Mouse (Mus musculus) right cerebral cortex, postnatal 36 days (tissue): ENCODE results near the gene Asap3.

Experiments used
- DNase-seq, 2 experiments: peaks; one replicate each; pipeline ENCODE4 v3.0.0; 2022; ENCODE audit warnings: low spot score in 2 of 2, mixed read lengths in 1 of 2

Asap3 gene

DNA sequence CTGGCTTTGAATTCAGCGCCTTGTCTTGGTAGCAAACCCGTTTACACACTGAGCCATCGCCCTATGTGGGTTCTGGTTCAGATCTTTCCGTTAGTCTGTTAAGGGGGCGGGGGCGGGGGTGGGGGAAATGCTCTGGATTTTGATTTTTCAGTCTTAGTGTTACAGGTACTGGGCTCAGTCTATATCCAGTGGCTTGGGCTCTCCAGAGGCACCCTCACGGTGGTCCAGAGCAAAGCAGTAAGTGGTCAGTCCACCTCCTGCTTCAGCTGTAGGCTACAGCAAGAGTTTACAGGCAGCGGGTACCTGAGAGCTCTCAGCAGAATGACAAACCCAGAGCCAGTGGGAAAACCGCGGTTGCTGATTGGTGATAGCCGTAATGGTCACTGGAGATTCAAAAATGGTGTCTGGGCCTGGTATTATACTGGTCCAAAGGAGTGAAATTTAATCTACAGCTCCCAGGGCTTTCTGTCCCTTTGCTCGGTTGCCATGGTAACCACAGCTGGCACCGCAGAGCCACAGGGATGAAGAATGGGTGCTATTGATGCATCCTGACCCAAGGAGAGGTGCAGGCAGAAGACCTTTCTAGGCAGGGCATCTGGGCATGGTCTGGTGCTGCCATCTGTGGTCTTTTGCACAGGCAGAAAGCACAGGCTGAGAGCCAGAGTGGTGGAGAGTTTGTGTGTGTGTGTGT, 17.5 kb downstream of the Asap3 start:
- no peak for DNase-seq

DNA sequence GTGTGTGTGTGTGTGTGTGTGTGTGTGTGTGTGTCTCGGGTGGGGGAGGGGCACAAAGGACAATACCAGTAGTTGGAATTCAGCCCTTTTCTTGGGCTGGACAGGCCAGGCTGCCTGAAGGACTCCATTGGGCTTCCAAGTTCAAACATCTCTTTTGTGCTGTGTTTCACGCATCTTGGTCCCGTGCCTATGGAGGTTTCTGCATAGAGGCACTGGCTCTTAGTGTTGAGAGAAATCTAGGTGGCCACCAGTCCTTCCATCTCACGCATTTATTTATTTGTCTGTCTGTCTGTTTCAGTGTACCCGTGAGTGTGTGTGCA, 18.0 kb downstream of the Asap3 start:
- no peak for DNase-seq

DNA sequence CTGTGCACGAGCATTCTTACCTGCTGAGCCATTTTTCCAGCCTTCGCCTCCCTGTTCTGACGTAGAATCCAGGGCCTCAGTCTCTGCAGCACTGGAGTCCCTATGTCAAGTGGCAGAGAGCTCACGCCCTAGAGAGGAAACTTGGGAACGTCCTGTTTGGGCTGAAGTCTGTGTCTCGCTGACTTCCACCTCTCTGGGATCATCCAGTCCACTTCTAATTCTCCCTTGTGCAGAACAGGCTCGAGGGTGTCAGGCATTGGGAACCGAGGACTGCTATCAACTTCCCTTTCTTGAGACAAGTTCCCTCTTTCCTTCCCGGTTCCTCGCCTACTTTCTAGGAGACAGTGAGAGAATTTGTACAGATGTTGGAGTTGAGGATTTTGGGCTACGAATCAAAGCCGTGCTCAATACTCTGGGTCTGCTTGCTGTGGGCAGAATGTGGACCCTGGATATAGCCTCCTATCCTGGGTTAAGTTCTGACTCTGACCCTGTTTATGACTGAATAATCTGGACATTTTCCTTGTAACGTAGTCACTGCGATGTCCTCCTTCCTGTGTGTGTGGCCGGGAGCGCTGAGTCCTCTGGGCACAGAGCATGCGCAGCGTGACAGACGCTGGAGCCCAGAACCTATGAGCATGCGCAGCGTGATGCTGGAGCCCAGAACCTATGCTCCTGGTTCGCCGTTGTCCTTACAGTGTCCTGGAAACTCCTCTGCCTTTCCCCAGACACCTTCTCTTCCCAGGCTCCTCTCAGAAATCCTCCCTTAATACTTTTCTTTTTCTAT, 18.7 kb downstream of the Asap3 start:
- no peak for DNase-seq

DNA sequence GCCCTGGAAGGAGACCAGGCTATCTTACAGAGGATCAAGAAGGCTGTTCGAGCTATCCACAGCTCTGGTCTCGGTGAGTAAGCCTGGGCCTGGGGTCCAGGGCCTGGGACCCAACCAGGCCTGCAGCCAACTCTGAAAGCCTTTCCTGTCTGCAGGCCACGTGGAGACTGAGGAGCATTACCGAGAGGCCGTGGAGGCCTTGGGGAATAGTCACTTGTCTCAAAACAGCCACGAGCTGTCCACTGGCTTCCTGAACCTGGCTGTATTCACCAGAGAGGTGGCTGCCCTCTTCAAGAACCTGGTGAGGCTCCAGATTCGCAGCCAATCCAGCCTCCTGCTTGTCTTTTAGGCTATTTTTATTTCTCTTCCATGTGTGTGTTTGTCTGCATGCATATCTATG, 21.2 kb downstream of the Asap3 start:
- DNase-seq: no peak

DNA sequence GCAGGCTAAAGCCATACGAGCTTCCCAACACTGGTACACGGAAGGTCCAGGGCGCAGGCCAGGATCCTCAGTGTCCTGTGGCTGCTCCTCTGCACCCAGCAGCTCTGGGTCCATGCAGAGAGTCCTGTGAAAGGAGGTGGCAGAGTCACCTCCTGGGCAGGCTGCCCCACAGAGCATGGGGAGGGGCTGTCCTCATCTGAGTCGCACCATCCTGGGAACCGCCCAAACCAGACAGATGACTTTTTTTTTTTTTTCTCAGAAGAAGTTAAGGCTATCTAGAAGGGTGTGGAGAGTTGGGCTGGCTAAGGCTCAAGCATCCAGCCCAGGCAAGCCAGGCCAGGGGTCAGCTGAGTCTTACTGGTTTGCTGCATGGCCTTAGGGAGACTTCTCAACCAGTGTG, 22.5 kb downstream of the Asap3 start:
- DNase-seq: no peak

DNA sequence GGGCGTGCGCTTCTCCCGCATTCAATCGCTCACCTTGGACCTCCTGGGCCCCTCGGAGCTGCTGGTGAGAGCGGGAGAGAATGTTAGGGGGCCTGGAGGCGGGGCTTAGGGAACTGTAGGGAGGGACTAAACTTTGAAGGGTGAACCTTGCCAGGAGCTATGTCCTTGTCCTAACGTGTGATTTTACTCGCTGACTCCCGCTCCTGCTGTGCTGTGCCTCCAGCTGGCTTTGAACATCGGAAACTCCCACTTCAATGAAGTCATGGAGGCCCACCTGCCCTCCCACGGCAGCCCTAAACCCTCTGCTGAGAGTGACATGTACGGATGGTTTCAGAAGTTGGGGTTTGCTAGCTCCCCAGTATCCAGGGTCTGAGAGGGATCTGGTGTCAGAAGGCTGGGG, 32.5 kb downstream of the Asap3 start:
- no peak for DNase-seq

DNA sequence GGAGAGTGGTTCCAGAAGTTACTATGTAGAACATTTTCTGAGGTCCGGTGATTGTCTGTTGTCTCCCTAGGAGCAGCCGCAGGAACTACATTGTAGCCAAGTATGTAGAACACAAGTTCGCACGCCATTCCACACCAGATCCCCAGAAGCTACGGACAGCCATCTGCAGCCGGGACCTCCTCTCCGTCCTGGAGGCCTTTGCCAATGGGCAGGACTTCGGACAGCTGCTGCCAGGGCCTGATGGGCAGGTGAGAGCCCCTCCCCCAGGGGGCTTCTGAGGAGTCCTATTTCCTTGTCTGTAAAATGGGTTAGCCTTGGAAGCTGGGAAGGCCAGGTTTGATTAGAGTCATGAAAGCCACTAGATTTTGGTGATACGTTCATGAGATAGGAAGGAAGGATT, 32.9 kb downstream of the Asap3 start:
- DNase-seq: no peak

DNA sequence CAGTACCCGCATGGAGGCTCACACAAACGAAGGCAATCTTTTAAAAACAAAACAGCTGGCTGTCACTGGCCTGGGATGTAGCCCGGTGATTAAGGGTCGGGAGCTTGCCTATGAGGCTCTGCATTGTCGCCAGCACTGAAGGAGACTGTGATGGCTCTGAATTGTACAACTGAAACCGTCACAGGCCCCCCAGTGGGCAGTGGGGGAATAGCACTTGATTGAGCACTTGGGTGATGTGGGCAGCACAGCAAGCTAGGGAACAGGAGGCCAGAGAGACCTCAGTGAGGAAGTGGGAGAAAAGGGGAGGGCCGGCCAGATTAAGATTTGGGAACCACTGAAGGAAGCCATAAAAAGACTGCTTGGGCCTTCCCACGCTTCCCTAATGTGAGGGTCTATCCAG, 33.5 kb downstream of the Asap3 start:
- peak; percentile 59 to 65 for DNase-seq

DNA sequence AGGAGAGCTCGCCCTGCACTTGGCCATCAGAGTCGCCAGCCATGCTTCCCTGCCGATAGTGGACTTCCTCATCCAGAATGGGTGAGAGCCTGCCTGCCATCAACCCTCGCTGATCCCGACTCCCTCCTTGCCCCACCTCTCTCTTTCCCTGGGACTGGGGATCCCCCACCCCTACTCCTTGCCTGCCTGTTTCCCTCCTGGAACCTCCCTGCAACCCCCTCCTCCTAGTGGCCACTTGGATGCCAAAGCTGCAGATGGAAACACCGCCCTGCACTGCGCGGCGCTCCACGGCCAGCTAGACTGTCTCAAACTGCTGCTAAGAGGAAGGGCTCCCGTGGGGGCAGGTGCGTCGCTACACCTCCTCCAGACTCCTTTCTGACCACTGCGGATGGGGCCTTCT, 34.0 kb downstream of the Asap3 start:
- DNase-seq: no peak

DNA sequence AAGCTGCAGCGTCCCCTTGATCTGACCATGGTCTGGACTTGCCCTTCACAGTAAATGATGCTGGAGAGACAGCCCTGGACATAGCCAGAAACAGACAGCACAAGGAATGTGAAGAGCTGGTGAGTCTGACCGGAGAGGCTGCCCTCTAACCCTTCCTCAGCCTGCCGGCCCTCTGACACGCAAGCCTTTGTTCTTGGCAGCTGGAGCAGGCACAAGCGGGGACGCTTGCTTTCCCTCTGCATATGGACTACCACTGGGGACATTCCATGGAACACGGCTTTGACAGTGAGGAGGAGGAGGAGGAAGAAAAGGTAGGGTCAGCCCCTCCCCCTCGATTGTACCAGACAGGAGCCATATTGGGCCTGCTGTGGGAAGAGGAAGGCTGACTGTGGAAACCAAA, 34.8 kb downstream of the Asap3 start:
- no peak for DNase-seq

DNA sequence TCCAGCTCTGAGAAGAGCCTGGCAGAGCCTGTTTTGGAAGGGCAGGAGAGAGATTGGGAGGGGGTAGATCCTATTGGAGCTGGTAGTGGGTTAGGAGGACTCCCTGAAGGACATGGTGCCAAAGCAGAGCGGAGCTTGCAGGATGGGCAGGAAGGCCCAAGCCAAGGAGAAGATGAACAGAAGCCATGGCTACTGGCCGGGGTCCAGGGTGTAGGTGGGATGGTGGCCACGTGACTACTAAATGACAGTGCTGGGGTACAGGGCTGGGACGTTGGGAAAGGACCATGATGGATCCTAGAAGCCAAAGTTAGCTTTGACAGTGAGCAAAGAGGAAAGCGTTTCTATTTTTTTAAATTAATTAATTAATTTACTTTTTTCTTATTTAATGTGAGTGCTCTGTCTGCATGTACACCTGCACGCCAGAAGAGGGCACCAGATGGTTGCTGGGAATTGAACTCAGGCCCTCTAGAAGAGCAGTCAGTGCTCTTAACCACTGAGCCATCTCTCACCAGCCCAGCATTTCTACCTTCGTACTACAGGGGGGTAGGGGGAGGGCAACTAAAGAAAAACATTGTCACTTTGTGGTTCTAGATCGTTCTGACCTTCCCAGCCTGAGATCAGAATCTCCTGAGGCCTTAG, 36.0 kb downstream of the Asap3 start:
- DNase-seq: no peak

DNA sequence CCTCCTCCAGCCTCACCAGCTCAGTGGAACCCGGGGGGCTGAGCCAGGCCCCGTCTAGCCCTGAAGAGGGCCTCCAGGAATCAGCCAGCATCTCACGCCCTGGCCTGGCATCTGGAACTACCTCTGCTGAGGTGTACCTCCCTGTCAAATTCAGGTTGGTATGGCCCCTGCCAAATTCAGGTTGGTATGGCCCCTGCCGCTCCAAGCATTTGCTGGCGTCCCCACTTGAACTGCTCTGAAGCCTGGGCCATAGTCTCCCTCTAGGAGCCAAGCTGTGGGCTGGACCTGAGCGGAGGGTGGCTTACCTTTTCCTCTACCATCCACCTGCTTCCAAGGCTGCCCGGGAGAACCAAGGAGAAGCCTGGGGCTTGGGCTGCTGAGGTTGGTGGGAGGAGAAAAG, 36.6 kb downstream of the Asap3 start:
- DNase-seq: no peak

DNA sequence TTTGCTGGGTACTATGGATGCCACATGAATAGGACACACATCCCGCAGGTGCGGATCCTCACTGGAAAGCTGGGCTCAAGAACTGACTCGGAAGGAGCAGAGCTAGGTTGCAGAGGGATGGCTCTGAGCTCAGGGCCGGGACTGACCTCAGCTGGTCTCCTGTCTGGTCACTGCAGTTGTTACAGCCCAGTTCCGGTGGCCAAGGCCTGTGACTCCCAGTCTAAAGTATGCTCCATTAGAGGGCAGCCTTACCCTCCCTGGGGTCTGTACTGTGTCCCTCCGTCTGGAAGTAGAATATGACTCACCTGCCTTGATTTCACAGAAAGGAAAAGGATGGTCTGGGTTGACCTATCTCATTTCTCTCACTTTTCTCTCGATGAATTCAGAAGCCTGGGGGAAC, 38.0 kb downstream of the Asap3 start:
- DNase-seq: no peak

DNA sequence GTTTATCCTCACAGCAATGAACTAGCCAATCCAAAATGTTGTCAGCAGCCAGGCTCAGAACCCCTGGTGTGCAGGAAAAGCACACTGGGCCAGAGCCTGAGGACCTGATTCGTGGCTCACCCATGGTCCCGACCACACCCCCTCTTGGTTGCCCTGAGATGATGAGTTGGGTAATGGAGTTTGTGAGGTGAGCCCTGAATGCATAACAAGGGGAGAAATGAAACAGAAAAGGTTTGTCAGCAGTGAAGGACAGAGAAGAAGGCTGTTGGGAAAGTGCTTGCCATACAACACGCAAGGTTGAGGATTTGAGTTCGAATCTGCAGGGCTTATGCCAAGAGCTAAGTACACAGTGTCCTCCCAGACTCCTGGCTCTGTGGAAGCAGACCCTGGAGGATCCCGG, 39.5 kb downstream of the Asap3 start:
- DNase-seq: no peak

DNA sequence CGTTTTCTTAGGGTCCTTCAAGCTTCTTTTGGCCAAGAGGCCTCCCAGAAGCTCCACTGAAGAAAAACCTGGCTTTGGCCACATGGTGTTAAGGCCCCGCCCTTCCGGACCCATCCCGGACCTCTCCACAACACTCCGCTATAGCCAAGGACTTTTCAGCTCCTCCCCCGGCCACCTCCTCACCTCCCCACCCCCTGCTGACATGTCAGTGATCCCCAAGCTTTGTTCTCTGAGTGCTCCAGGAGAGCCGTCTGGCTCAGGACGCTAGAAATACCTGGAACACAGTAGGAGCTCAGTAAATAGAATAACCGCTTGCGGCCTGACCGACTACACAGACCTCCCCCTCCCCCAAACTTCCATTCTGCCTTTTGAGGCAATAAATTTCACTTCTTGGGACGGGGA, 40.4 kb downstream of the Asap3 start:
- no peak for DNase-seq

DNA sequence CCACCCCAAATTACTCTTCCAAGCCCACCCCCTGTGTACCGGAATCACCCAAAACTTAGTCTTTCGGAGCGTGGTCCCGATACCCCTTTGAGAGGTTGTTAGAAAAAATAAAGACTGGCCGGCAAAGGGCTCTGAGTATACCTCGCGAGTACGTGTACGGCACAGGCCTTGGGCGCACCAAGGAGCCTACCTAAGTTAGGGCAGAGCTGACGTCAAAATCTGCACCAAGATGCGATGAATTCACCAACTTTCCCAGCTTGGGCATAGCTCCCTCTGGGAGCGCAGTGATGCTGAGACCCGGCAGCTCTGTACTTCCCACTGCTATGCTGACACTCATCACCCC, 41.2 kb downstream of the Asap3 start:
- no peak for DNase-seq

DNA sequence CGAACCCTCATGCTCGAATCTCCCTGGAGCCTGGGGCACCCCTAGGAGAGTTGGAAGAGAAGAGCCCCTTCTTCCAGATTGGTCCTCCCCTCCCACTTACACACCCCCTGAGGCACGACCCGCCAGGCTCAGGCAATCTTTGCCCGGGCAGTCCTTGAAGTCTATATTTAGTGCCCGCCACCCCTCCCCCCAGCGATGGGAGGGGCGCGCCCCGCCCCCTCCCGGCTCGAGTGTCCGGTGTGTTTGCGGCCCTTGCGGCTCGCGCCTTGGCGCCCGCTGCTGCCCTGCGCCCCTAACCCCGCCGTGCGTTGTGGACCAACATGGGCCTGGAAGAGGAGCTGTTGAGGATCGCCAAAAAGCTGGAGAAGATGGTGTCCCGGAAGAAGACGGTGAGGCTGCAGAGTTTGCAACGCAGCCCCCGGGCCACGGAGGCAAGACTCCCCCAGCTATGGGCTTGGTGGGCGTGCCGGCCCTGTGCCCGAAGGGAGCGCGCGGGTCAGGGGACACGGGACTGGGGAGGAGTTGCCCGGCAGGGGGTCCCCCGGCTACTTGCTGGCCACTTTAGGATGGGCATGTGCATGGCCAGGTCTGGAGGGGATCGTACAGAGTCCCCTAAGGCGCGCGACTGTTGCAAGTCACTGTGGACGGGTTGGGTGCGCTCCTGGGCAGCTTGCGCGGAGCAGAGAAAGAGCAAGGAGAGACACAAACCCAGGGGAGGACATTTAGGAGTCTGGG, 41.7 kb downstream of the Asap3 start, which contains the start of gene Tcea3:
Tcea3 (plus strand) TSS at position 1 of the 735 bp plus-strand sequence.
- no peak for DNase-seq

DNA sequence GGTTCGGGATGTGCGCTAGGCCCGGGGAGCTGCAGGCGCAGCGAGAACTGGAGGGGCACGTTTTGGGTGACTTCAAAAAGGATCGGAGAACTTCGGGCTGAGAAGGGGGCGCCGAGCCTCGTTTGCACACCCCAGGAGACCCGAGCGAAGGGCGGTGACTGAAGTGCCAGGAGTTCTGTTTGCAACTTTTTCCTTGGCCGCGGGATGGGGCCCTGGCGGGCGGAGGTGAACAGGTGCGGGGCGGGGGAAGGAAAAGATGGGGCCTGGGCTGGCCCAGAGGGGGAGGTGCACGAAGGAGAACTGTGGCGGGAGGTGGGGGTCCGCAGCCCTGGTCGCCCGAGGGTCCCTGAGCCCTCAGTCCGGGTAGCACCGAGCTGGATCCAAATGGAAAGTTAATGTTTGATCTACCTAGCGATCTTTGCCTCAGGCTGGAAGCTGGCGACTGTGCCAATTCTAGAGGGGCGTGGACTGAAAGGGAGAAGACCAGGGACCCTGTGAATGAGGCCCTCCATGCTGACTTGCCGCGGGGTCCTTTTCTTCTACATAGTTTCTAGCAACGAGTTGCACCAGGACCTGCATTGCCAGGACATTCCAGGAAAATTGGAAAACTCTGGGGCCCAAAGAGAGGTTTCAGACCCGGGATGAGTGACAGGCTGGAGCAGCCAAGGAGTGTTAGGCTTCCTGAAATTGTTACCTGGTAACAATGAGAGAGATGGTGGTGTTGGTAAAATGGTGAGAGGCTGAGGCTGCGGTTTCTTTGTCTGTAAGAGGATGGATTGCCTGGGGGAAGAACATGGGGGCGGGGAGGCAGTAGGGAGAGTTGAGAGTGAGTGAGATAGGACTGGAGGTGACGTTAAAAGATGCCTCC, 42.5 kb downstream of the Asap3 start:
- no peak for DNase-seq

DNA sequence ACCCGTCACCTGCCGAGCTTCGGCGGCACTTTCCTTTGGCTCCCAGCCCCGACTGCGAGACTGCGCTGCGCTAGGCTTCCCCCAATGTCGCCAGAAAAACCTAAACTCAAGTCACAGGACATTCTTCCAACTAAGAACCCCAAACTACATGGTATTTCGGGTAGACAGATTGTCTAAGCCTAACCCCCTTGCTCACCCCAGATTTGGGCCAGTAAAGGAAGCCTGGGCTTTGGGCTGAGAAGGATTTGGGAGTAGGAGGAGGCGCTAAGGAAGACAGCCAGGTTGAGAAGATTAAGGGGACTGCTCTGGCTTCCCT, 43.1 kb downstream of the Asap3 start:
- DNase-seq: no peak

DNA sequence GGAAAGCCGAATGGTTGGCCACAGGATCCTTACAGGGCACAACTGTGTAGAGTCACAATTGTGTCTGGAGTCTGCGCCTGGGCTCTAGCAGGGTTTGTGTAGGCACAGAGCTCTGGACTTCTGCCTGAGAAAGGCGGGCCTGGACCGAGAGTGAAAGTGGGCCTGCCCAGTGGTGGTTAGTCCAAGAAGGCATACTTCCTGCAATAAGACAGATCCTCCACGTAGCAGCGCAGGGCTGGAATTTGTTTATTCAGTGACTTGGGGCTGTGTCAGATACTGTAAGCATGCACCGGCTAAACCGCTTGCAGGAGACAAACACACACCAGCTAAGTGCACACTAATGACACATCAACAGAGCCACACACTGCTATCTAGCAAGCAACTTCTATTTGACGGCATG, 43.6 kb downstream of the Asap3 start:
- DNase-seq: peak in 1 of 2 experiments; percentile 14

DNA sequence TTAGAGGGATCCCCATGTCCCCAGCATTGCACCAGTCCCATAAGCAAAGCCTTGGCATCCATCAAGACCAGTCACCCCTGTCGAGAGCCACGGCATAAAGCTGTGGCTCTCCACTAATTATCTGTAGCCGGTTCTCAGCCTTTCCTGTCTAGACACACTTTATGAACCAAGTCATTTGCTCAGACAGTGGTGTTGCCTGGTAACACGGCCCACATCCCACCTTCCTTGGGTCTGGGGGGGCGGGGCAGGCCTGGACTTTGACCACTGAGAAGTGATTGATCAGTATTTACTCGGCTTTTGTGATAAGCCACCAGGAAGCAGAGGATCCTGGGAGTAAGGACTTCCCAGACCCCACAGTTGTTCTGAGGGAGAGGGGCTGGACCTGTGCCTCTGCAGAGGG, 49.8 kb downstream of the Asap3 start:
- DNase-seq: no peak

DNA sequence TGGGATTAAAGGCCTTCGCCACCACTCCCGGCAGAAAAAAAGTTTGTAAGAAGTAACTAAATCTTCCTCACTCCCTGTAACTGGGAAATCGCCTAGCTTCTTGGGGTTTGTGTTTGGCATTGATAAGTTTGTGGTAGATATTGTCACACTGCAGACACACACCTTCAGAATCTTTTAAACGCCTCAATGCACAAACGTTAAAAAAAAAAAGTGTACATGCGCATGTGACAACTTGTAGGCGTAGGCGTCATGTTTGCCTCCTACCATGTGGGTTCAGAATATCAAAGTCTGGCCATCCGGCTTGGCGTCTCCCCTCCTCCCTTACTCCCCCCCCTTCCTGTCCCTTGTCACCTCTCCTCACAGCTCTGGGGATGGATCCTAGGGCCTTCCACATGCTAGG, 50.5 kb downstream of the Asap3 start:
- DNase-seq: no peak
